Mouse (Mus musculus) frontal cortex, postnatal 36 days (tissue): Measurements from ENCODE around the gene Adprhl1.

ENCODE experiments used
- DNase-seq, 2 experiments: peaks; one replicate each; pipeline ENCODE4 v3.0.0; 2022; ENCODE audit warnings: low spot score in 2 of 2

Gene Adprhl1

GRCm38 (mm10) chr8:13229802-13230201 lies 24.2 kb downstream of the Adprhl1 start:
- no peak for DNase-seq

DNA sequence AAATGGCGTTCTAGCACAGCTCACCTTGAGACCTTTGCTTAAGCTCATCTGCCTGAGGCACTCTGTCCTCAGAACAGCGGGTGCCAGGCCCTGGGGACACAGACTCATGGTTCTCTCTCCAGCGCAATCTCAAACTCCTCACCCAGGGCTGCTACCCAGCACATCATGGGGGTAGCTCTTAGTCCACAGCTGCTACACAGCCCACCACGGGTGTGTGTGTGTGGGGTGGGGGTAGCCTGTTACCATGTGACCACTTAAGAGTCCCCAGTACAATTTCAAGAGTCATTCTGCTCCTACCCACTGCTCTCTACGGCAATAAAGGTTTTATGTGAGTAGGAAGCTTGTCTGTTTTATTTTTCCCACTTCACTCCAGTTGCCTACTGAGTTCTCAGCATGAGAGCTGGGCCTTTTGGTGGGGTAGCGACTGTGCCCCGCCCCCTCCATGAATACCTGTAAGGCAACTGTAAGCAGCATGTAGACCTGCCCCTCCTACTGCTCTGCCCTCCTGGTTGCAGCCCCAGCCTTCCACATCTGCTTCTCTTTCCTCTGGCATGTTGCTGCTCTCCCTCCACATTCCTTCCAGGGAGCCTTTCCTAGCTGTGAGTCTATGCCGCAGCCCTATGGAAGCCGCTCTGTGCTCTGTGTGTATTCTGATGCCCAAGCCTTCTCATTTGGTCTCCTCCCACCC lies 24.9 kb downstream of the Adprhl1 start:
- no peak for DNase-seq

DNA sequence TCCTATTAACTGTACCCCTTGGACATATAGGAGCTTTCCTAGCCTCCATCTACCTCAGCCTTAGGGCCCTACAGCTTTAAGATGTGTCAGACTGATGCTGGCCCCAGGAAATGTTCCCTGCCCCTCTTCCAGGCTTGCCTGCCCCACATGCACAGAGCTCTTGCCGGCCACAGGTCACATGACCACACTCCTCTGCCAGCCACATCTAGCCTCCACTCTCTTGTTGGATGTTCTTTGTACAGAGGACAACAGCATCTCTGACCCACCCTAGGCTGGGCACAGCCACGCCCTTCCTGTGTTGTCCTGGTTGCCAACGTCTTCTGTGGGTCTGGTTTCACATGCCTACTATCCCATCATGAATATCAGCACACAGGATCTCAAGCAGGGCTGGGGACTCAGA lies 26.8 kb downstream of the Adprhl1 start:
- DNase-seq = no peak

- no peak for DNase-seq
Measured at GRCm38 (mm10) chr8:13226288-13226687, 27.7 kb downstream of the Adprhl1 start.

- DNase-seq = no peak
Measured at GRCm38 (mm10) chr8:13224426-13224825, 29.5 kb downstream of the Adprhl1 start.

- DNase-seq = no peak
Measured at GRCm38 (mm10) chr8:13218441-13218840, 35.5 kb downstream of the Adprhl1 start.

DNA sequence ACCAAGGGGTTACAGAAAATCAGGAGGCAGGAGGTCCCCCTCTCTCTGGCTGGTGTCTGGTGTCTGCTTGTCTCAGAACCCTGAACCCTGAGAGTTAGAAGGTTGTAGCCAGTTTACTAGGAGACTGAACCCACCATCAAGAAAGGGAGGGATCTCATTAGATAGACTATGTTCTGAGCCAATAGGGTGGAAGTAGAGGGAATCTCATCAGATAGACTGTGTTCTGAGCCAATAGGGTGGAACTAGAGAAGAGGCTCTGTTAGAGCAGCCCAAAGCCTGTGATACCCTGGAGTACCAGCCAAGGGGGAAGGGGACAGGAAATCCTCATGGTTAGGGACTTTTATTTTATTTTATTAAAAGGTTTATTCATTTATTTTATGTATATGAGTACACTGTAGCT lies 36.0 kb downstream of the Adprhl1 start:
- DNase-seq = no peak

- DNase-seq = no peak
Measured at GRCm38 (mm10) chr8:13217093-13217492, 36.9 kb downstream of the Adprhl1 start.

DNA sequence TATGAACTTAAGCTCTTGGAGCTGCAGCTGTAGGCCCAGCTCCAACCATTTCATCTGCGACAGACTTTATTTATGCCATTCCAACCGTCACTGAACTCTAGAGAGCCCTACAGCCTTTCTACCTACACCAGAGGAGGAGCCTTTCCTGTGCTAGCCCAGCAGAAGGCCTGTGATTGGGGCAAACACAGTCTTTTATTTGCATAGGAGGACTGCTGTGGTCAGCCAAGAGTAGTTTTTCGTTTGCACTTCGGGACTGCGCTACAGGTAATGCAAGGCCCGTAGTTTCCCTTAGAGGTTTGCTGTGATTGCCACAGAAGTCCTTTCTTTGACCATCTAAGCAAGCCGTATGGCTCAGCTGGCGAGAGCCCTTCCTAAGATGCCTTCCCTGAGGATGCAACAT lies 37.6 kb downstream of the Adprhl1 start:
- DNase-seq = no peak

DNA sequence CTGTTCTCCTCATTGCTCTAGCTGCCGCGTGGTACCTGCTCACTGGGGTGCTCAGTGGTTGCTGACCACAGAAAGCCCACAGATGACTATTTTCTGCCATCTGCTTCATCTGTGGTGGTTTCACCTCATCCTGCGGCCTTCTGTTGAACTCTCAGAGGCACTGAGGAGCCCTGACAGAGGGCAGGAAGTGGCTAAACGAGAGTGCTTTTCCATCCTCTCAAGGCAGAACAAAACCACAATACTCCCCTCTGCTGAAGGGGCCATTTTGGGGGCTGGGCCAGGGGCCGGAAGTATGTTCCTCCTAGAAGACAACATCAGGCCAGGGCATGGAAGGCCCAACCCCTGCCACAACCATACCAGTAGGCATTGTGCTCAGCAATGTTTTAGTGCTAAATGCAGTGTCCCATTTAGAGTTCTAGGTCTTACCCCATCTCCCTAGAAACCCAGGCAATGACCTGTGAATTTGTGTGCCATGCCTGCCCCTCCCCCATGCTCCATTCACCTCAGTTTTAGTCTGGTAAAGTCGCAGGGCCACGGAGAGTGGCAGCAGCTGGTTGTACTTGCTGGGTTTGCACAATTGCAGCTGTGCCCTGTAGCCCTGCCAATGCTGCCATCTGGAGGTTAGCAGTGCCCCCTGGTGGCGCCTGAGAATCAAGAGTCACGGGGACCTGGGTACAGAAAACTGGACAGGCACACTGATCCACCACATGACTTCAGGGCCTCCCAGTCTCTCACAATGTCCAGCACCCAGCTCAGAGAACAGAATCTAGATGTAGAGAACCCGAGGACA lies 40.3 kb downstream of the Adprhl1 start:
- DNase-seq = peak; percentile 84 to 88

- DNase-seq = no peak
Measured at GRCm38 (mm10) chr8:13209770-13210169, 44.2 kb downstream of the Adprhl1 start.

- DNase-seq = no peak
Measured at GRCm38 (mm10) chr8:13208627-13209355, 45.2 kb downstream of the Adprhl1 start.

DNA sequence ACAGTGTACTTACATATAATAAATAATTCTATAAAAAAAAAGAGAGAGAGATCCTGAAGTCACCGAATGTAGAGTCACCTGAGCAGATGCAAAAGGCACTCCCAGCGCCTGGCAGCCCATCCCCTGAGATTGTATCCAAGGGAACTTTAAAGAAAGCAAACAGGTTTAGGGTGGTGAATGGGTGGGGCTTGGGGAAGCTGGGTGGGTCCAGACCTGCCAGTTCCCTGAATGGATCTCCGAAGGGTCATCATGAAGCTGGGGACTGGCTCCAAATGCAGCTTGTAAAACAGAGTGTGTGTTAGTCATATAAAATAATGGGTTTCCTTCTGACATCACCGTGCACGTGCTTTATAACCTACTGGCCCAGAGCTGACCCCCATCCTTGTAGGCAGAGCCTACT lies 47.7 kb downstream of the Adprhl1 start:
- no peak for DNase-seq

GRCm38 (mm10) chr8:13205311-13205710 lies 48.7 kb downstream of the Adprhl1 start:
- no peak for DNase-seq

GRCm38 (mm10) chr8:13204371-13205140 lies 49.4 kb downstream of the Adprhl1 start:
- no peak for DNase-seq

- DNase-seq = no peak
Measured at GRCm38 (mm10) chr8:13203472-13203871, 50.5 kb downstream of the Adprhl1 start.

DNA sequence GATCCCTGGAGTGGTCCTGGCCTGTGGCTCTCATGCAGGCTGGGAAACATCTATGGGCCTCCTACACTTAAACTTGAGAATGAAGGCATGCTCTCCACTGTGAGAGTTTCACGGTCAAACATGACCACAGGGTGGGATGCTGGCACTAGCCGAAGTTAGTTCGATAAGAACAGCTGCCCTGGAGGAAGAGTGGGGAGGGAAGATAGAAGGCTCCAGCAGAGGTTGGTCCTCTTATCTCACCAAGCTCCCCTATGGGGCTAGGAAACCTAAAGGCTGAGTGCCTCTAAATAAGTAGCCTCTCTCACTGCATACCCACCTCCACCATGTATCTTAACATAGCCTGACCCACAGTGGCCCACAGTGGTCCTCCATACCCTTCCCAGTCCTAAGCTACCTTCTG lies 51.2 kb downstream of the Adprhl1 start:
- DNase-seq = no peak

DNA sequence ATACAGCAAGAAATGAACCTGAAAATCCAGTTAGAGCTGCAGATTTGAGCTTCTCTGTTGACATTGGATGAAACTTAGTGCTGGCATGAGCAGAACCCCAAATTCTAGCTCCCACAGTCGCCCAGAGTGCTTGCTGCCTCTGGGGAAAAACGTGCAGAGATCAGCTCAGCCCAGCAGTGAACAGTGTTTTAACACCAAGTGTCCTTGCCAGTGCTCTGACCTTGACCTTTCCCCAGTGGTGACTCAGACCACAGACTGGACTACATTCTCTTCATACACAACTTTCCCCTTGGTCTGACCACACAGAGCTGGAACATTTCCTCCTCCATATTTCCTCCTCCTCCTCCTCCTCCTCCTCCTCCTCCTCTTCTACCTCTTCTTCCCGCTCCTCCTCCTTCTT lies 51.9 kb downstream of the Adprhl1 start:
- no peak for DNase-seq

GRCm38 (mm10) chr8:13201013-13201334 lies 53.0 kb downstream of the Adprhl1 start:
- DNase-seq = no peak

- DNase-seq = no peak
Measured at GRCm38 (mm10) chr8:13200301-13201012, 53.5 kb downstream of the Adprhl1 start, which contains the start of gene Grtp1. Gene Grtp1 (minus strand): TSS chr8:13200620.

DNA sequence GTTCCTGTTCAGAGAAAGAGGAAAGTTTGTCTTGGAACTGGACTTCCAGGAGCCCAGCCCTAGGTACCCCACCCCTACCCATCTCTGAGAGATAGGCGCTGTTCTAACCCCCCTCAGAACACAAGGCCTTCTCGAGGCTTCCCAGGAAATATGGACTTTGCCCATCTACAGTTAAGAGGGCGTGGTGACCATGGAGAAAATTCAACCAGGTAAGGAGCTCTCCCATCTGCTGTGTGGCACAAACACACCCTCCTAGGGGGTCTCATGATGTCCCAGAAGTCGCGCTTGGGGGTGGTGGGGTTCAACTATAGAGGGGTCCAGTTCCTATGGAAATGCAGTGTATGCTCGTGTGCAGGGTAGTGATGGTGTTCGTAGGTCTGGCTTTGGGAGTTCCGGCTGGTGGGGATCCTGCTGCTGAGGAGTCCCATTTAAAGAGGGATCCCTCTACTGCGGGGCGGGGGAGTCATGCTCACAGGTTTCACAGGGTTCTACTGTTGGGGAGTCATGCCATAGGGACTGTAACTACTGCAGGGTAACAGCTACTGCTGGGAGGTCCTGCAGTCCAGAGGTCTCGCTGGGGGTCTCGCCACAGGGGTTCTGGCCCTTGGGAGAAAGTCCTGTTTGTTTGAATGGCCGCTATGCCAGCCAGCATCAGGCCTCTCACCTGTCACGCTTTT lies 54.4 kb downstream of the Adprhl1 start:
- no peak for DNase-seq
